Mouse (Mus musculus): ENCODE results near the gene Zfp292. TPM values are rescaled to one million over a fixed set of nuclear protein-coding genes. Genes with fewer than 3 reads are reported as not detected.

The Zfp292 gene
- polyA plus RNA-seq (2017; shearing (Covaris generic)) = 10 to 100 TPM; 39.9 to 43.1 TPM

DNA sequence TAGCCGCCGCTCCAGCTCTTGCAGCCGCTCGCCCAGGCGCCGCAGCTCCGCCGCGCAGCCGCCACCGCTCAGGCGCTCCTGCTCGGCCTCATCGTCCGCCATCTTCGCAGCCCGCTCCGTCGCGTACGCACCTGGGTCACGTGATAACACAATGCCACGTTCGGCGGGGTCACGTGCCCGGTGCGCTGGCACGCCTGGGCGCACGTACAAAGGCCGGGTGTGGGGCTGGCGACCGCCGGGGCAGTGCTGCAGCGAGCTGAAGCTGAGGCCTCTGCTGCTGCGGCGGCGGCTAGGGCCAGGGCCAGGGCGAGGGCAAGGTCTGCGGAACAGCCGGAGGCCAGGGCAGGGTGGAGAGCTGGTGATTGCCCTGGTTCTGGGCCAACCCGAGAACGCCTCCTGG lies at the start of gene Zfp292:
Zfp292 (minus strand) TSS at position 143 of the 400 bp plus-strand sequence.

DNA sequence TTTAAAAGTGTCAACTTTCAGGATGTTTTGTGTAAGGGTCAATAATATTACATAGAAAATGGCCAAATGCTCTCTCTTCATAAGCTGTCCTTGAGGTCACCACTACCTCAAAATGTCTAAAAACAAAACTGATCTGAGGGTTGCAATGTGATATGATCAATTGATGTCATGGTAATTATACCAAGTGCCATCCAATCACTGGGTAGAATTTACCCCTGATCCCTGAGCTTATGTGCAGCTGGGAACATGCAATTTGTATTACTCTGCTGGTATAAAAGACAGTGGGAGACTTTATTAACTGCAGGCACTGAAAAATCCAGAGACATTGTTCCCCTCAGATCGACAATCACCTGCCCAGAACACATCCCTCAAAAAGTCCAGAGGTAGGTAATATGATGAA lies 10.7 kb upstream of the Zfp292 start, which contains the start of gene Cga:
Cga (plus strand) TSS at position 301 of the 400 bp plus-strand sequence.

DNA sequence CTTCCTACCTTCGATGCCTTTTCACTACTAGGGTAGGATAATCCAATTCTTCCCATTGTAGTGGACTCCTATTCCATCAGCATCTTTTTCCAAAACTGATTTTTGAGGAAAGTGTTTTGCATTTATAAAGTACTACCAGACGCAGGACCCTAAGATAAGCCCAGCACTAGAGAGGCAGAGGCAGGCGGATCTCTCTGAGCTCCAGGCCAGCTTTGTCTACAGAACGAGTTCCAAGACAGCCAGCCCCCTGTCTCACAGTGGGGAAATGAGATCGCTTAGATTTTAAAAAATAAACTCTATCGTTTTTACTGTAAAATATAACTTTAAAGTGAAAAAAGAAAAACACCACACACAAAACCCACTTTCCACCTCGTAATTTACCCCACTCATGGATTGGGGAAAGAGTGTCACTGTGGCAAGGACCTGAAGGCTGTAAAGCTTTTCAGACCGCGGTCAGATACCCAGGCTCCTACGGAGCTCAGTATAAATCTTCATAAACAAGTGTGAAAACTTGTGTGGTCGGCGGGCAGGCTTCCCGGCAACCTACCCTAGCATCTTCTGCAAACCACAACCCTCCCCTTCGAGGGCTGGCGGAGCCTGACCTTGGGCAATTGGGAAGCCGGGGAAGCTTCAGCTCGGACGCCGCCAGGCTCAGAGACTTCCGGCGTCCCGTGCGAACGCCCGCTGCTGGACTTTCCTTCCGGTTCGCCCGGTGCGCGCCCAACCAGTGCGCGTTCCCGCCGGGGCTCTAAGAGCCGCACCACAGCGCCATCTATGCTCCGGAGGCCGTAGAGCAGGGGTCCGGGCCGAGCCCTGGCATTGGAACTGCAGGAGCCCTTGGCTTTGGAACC lies 104.9 kb downstream of the Zfp292 start, which contains the start of gene Smim8:
Smim8 (minus strand) TSS at position 747 of the 851 bp plus-strand sequence.

GRCm38 (mm10) chr4:34756163-34756562 lies 126.6 kb downstream of the Zfp292 start, which contains the start of gene Gm136:
Gm136 (minus strand) TSS chr4:34756263.

Other genes starting within 250 kb of the Zfp292 start
- 10 to 100 TPM; 26.9 to 30.6 TPM for gene Slc35a1, start 195.5 kb downstream of the Zfp292 start, polyA plus RNA-seq (2017; shearing (Covaris generic))
- under 1 TPM in 1 of 2 experiments, not detected in 1; 0.69 TPM for gene Cfap206, start 152.8 kb downstream of the Zfp292 start, polyA plus RNA-seq (2017; shearing (Covaris generic))
- not detected for gene Gm136, start 126.7 kb downstream of the Zfp292 start, polyA plus RNA-seq (2017; shearing (Covaris generic))
- gene Smim8, start 104.5 kb downstream of the Zfp292 start, polyA plus RNA-seq (2017; shearing (Covaris generic)) = 10 to 100 TPM; 54.0 to 56.3 TPM
- gene Cga, start 10.8 kb upstream of the Zfp292 start, polyA plus RNA-seq (2017; shearing (Covaris generic)) = not detected

Measured in inflammation-experienced regulatory T-cells (primary cell).